Mouse (Mus musculus) stomach, embryonic 15.5 days (tissue): Measurements from ENCODE around the gene Kcnma1. TPM values are rescaled to one million over a fixed set of nuclear protein-coding genes. Genes with fewer than 3 reads are reported as not detected.
A peak's percentile ranks its signal among the peaks of the same experiment; 100 is the strongest.

ENCODE experiments used
- ATAC-seq: fragments of 200-750 bp; cut with Nextera tagmentation; 2 replicates; pipeline ENCODE4 v1.8.0; 2017; ENCODE audit warnings: low read depth, moderate number of reproducible peaks, moderate TSS enrichment; ENCODE audit not compliant: insufficient read depth, low FRiP score
- H3K27ac ChIP-seq: fragments of 300-500 bp; sonication (generic); 2 replicates; pipeline ENCODE4 v1.5.1; 2015; ENCODE audit warnings: mild to moderate bottlenecking, inconsistent platforms
- H3K27me3 ChIP-seq: fragments of 300-500 bp; sonication (generic); replicated peaks from 2 replicates; pipeline ENCODE4 v1.6.1; 2015; ENCODE audit warnings: inconsistent platforms
- H3K36me3 ChIP-seq: fragments of 300-500 bp; sonication (generic); 2 replicates; pipeline ENCODE4 v1.6.1; 2015; ENCODE audit warnings: inconsistent platforms
- H3K4me1 ChIP-seq: fragments of 300-500 bp; sonication (generic); 2 replicates; pipeline ENCODE4 v1.6.1; 2015; ENCODE audit warnings: inconsistent platforms
- H3K4me2 ChIP-seq: fragments of 300-500 bp; sonication (generic); 2 replicates; pipeline ENCODE4 v1.6.1; 2015; ENCODE audit warnings: mild to moderate bottlenecking, inconsistent platforms
- H3K4me3 ChIP-seq: fragments of 300-500 bp; sonication (generic); replicated peaks from 2 replicates; pipeline ENCODE4 v1.5.1; 2015; ENCODE audit warnings: inconsistent platforms
- H3K9ac ChIP-seq: fragments of 300-500 bp; sonication (generic); 2 replicates; pipeline ENCODE4 v1.6.1; 2015; ENCODE audit warnings: inconsistent platforms
- H3K9me3 ChIP-seq: fragments of 300-500 bp; sonication (generic); 2 replicates; pipeline ENCODE4 v1.6.1; 2016; ENCODE audit warnings: inconsistent platforms
- WGBS: fragments of 180-500 bp; shearing (Covaris S2); methylation state at CpG from one replicate; pipeline ENCODE4 v1.1.7; 2015; 5-methylcytosine and 5-hydroxymethylcytosine counted together
- polyA plus RNA-seq: library from polyadenylated mRNA; unstranded; fragments of >200 nt; fragmentation: Nextera tagmentation; extraction: Ambion mirVana; gene quantifications from 2 replicates; pipeline ENCODE4 v1.2.1, GENCODE M21; 2015

Kcnma1 gene
- polyA plus RNA-seq, 1 experiment from 2014 or later, result 11.2 TPM

DNA sequence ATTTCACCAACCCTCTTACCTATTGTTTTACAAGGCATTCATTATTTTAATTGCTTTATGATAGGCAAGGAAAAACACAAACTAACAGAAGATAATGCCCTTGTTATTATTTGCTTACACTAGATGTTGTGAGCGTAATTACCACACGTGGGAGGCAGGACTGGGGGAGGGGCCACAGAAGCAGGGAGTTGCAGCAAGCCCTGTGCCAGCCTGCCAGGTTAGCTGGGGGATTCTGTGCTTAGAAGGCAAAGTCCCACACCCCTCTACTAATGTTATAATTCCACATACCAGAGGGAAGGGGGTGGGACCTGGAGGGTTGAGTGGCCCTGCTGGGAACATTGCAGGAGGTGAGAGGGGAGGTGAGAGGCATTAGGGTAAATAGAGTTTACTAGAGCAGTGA is 207.9 kb downstream of the Kcnma1 start:
- H3K4me2 ChIP-seq, result no peak overlapping the region
- no peak for ATAC-seq
- WGBS, result 38% methylated on average over 2 of the region's 2 CpGs

DNA sequence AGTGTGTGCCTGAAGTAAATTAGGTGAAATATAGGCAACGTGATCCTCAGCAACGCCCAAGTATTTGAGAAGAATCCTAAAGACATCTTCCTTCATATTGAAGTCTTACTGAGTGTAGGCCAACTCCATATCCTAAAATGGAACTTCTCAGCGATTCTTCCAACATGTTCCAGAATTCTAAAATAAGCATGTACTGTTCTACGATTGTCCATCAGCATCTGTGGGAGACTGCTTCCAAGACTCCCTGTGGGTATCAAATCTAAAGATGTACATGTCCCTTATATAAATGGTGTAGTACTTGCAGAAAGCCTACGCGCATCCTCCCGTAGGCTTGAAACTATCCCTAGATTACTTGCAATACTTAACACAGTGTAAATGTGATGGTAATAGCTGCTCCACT is 217.4 kb downstream of the Kcnma1 start:
- H3K4me2 ChIP-seq, result no peak overlapping the region
- no peak overlapping the region for H3K9ac ChIP-seq
- no peak for ATAC-seq
- no peak overlapping the region for H3K4me3 ChIP-seq
- no peaks in the 10 kb centered on the region for H3K9me3 ChIP-seq
- 93% methylated on average over 7 of the region's 7 CpGs for WGBS
- no peaks in the 10 kb centered on the region for H3K27me3 ChIP-seq
- H3K4me1 ChIP-seq, result no peaks in the 10 kb centered on the region
- no peak overlapping the region for H3K27ac ChIP-seq
- H3K36me3 ChIP-seq, result no peaks in the 10 kb centered on the region

More for the DNA sequence above, 207.9 kb downstream of the Kcnma1 start:
- no peak overlapping the region for H3K27ac ChIP-seq
- no peaks in the 10 kb centered on the region for H3K36me3 ChIP-seq
- no peaks in the 10 kb centered on the region for H3K4me1 ChIP-seq
- H3K27me3 ChIP-seq, result no peaks in the 10 kb centered on the region
- H3K9ac ChIP-seq, result no peak overlapping the region
- H3K4me3 ChIP-seq, result no peak overlapping the region
- H3K9me3 ChIP-seq, result no peaks in the 10 kb centered on the region

DNA sequence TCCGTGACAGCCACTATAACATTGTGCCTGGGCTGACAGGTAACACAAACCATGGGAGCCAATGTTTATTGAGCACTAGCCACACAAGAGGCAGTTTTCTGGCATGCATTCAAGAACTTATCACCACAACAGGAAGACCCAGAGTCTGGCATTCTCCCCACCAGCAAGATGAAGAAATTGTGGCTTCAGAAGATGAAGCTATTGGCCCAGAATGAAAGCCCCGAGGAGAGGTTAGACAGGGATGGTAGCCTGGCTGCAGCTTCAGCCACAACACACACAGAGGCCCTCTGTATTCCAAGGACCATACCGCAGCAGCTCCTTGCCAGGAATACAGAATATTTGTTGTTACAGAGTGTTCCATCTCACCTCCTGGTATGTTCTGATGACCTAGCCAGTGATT is 221.6 kb downstream of the Kcnma1 start:
- H3K4me1 ChIP-seq, result no peaks in the 10 kb centered on the region
- H3K4me3 ChIP-seq, result no peak overlapping the region
- H3K4me2 ChIP-seq, result no peak overlapping the region
- ATAC-seq, result no peak
- no peak overlapping the region for H3K27ac ChIP-seq
- no peaks in the 10 kb centered on the region for H3K27me3 ChIP-seq
- no peaks in the 10 kb centered on the region for H3K36me3 ChIP-seq
- H3K9ac ChIP-seq, result no peak overlapping the region
- H3K9me3 ChIP-seq, result no peaks in the 10 kb centered on the region
- 38% methylated on average over 3 of the region's 3 CpGs for WGBS

DNA sequence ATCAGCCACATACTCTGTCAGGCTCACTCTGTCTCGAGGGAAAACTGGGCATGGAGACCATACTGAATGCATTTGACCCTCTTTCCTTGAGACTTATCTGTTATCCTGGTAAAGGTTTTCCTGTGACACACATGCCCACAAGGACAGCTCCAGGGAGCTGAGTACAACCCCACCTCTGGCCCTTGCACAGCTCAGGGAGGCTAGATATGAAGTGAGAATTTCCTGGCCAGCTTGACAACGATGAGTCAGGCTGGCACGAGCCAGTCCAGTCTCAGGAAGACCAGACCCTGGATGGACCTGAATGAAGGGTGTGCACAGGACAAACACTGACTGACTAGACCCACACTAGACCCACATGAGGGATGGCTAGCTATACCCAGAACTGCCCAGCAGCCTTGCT is 222.2 kb downstream of the Kcnma1 start:
- H3K4me2 ChIP-seq, result no peak overlapping the region
- H3K36me3 ChIP-seq, result no peaks in the 10 kb centered on the region
- no peaks in the 10 kb centered on the region for H3K9me3 ChIP-seq
- no peak overlapping the region for H3K4me3 ChIP-seq
- no peaks in the 10 kb centered on the region for H3K27me3 ChIP-seq
- no peak overlapping the region for H3K9ac ChIP-seq
- 55% methylated on average over 3 of the region's 3 CpGs for WGBS
- no peaks in the 10 kb centered on the region for H3K4me1 ChIP-seq
- H3K27ac ChIP-seq, result no peak overlapping the region
- no peak for ATAC-seq

DNA sequence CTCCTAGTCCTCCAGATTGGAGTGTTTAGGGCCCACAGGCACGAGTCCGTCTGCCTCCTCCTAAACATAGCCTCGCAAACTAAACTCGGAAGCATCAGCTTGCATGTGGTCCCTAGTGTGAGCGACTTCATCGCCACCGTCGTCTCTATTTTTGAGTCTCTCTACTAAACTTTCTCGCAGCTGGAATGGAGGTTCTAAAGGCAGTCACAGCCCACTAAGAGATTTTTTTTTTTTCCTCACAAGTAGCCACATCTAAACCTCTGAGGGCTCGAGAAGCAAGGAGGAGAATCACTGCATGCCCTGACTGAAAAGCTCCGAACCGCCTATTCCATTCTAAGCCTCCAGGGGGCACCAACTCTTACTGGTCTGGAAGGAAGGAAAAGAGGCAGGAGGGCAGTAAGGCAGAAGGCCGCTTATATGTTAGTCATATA is 223.0 kb downstream of the Kcnma1 start:
- Histone ChIP-seq H3K4me1 (no peaks in the 10 kb centered on the region), H3K9me3 (no peaks in the 10 kb centered on the region), H3K9ac (no peak overlapping the region), H3K27ac (no peak overlapping the region), H3K36me3 (no peaks in the 10 kb centered on the region), H3K4me2 (no peak overlapping the region), H3K27me3 (no peaks in the 10 kb centered on the region), H3K4me3 (no peak overlapping the region)
- ATAC-seq, result no peak
- WGBS, result 50% methylated on average over 13 of the region's 13 CpGs

DNA sequence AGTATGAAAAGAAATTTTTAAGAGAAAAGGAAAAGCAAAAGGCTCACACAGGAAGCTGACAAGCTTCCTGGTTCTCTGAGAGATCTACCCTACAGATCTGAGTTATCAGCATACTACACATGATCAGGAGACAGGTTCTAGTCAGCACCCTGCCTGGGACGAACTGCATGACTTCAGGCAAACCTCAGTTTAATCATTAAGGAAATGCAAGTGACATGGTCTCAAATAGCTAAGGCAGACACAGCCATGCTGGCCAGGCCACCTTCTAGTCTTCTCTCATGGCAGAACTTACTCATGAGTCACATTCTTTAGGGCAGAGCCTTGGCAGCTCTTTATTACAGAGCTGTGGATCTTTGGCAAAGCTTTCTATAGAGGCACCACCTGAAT is 227.6 kb downstream of the Kcnma1 start:
- Histone ChIP-seq H3K4me3 (no peak overlapping the region), H3K27me3 (no peaks in the 10 kb centered on the region), H3K36me3 (no peaks in the 10 kb centered on the region), H3K27ac (peak overlapping the region; percentile 18; the same call in 1 of the 2 replicates), H3K9me3 (no peaks in the 10 kb centered on the region), H3K4me2 (no peak overlapping the region), H3K9ac (no peak overlapping the region), H3K4me1 (no peaks in the 10 kb centered on the region)
- 39% methylated on average over 1 of the region's 1 CpGs for WGBS
- ATAC-seq, result no peak

DNA sequence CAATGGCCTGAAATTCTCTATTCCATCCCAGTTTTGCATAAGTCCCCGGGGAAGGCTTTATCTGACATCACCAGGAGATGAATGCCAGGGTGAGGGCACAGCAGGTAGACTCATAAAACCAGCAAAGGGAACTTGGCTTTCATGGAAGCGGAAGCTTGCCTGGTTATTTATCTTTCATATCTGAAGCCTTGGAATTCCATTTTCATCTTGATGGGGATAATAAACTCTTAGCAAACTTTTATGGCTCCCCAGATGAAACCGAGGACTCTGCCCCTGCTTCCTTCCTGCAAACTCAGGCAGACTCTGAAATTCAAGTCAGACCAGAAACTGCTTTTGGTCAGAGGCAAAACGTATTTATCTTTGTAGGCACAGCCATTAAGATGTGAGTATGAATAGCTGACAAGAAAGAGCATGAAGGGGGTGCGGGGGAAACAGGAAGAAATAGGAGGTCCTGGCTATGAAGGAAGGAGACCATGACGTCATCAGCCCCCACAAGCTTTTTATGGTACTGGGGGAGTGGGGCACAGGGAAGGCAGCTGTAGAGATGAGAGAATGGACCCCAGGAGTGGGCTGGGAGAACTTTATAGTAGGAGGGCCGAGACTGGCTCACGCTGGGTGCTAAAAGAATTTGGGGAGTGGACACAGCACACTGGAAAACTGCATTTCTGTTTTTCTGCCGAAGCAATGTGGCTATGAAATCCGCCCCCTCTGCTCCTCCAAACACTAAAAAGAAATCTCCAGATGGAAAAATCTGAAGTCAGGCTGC is 228.2 kb downstream of the Kcnma1 start:
- Histone ChIP-seq H3K4me3 (no peak overlapping the region), H3K27me3 (no peaks in the 10 kb centered on the region), H3K27ac (peak overlapping the region; percentile 18; the same call in 1 of the 2 replicates), H3K4me1 (no peaks in the 10 kb centered on the region), H3K9me3 (no peaks in the 10 kb centered on the region), H3K4me2 (no peak overlapping the region), H3K9ac (no peak overlapping the region), H3K36me3 (no peaks in the 10 kb centered on the region)
- 41% methylated on average over 10 of the region's 10 CpGs for WGBS
- ATAC-seq, result no peak

DNA sequence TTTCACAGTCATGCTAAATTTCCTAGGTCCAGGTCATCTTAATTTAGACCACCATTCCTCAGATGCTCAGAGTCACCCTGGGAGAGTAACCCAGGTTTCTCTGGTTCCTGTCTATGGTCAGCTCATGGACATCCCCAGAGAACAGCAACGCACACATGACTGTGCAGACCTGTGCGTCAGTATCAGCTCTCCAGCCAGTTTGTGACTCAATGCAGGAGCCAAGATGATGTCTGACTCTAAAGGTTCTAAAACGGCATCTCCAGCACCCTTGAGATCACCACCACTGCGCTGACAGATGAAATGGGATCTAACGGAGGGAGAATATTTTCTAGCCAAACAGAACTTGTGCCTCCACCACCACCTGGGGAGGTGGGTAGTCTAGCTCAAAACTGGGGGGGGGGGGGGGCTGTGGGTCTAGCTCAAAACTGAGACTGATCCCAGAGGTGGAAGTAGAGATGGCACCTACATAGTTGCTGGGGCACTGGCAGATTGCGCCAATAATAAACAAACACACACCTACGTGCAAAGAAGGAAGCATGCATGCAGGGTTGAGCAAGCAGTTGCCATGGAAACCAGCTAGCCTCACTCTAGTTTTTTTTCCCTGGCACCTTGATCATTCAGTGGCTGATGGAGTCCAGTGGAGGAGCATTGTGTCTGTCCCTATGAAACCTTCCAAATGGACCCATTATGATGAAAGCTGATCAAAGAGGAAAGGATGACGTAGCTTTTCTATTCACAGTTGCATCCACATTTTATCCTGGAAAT is 231.3 kb downstream of the Kcnma1 start:
- no peak overlapping the region for H3K9ac ChIP-seq
- H3K9me3 ChIP-seq, result no peaks in the 10 kb centered on the region
- ATAC-seq, result no peak
- H3K36me3 ChIP-seq, result no peaks in the 10 kb centered on the region
- H3K27ac ChIP-seq, result no peak overlapping the region
- no peaks in the 10 kb centered on the region for H3K4me1 ChIP-seq
- no peak overlapping the region for H3K4me3 ChIP-seq
- no peak overlapping the region for H3K4me2 ChIP-seq
- no peaks in the 10 kb centered on the region for H3K27me3 ChIP-seq
- 71% methylated on average over 8 of the region's 8 CpGs for WGBS

DNA sequence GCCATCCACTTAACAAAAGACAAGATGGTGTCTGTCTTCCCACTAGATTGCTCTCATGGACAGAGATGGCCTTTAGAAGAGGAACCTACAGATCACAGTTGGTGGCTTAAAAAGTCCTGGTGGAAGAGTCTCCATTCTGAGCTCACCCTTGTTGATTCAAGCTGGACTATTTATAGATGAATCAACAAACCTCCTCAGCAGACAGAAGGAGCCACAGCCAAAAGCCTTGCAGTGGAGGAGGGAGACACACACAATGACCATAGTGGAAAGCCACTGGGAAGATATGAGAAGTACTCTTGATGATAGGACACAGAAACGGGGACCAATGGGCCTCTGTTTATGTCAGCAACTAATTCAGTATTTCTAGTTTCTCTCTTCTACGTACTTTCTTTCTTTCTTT is 239.7 kb downstream of the Kcnma1 start:
- no peak overlapping the region for H3K27ac ChIP-seq
- no peak for ATAC-seq
- H3K9me3 ChIP-seq, result no peaks in the 10 kb centered on the region
- no peak overlapping the region for H3K4me2 ChIP-seq
- no peak overlapping the region for H3K9ac ChIP-seq
- H3K4me3 ChIP-seq, result no peak overlapping the region
- 61% methylated on average over 2 of the region's 2 CpGs for WGBS
- H3K4me1 ChIP-seq, result no peaks in the 10 kb centered on the region
- H3K36me3 ChIP-seq, result no peaks in the 10 kb centered on the region
- no peaks in the 10 kb centered on the region for H3K27me3 ChIP-seq

DNA sequence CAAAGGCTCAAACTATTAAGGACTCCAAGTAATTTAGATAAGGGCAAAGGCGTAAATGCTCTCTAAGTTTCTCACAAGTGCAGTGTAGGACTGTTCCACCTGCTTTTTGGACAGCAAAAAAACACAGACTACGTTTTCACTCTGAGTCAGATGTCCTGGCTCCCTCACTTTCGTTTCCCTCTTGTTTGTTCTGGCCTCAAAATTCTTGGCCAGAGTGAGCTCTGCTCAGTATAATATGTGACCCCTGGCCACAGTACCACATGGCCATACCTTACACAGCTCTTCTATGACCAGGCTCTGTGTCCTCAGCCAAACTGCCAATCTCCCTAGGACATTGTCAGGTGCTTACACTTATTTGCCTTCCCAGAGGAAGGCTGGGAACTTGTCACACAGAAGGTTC is 241.6 kb downstream of the Kcnma1 start:
- 57% methylated on average over 3 of the region's 3 CpGs for WGBS
- Histone ChIP-seq H3K4me3 (no peak overlapping the region), H3K9ac (no peak overlapping the region), H3K27me3 (no peaks in the 10 kb centered on the region), H3K27ac (no peak overlapping the region), H3K9me3 (no peaks in the 10 kb centered on the region), H3K36me3 (no peaks in the 10 kb centered on the region), H3K4me1 (no peaks in the 10 kb centered on the region), H3K4me2 (no peak overlapping the region)
- ATAC-seq, result no peak

DNA sequence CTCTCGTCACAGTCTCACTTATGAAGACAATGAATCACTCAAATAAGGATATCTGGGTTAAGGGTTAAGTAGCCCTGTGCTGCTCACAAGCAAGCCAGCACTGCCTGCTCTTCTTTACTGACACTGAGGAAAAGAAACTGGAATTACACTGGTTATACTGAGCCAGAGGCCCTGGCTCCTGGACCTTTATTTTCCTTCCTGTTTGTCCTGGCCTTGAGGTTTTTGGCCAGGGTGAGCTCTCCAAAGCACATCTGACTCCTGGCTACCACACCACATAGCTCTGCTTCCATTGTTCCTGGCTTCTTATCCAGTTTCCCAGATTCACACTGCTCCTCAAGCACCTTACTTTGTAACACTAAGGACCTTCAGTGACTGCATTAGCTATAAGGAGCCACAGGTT is 242.5 kb downstream of the Kcnma1 start:
- Histone ChIP-seq H3K4me2 (no peak overlapping the region), H3K9ac (no peak overlapping the region), H3K4me3 (no peak overlapping the region), H3K27me3 (no peaks in the 10 kb centered on the region), H3K9me3 (no peaks in the 10 kb centered on the region), H3K4me1 (no peaks in the 10 kb centered on the region), H3K36me3 (no peaks in the 10 kb centered on the region), H3K27ac (no peak overlapping the region)
- WGBS, result 78% methylated on average over 1 of the region's 1 CpGs
- no peak for ATAC-seq

DNA sequence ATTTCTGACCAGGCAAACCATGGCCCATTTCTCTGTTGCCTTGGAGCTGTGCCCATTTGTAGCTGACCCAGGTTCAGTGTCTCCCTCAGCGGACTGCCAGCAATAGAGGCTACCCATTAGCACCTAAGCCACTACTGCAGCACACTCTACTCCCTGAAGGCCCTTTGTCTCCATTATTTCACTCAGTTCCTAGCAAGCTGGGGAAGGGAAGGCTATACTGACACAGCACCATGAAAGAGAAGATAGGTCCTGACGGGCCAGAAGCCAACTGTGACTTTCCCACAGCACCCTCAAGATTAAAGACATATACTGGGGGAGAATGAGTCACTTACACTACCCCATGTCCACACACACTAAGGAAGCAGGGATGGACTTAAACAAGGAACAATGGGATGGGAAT is 251.8 kb downstream of the Kcnma1 start:
- no peak for ATAC-seq
- no peak overlapping the region for H3K27ac ChIP-seq
- H3K4me1 ChIP-seq, result no peaks in the 10 kb centered on the region
- H3K9ac ChIP-seq, result no peak overlapping the region
- no peak overlapping the region for H3K4me3 ChIP-seq
- no peak overlapping the region for H3K4me2 ChIP-seq
- H3K27me3 ChIP-seq, result no peaks in the 10 kb centered on the region
- 80% methylated on average over 2 of the region's 2 CpGs for WGBS
- no peaks in the 10 kb centered on the region for H3K9me3 ChIP-seq
- H3K36me3 ChIP-seq, result no peaks in the 10 kb centered on the region
